Mouse (Mus musculus): ENCODE measurements around the gene Fam186b.
A peak's percentile ranks its signal among the peaks of the same experiment; 100 is the strongest.
"Not testable (repeated sequence)": the region's sequence is repeated elsewhere in the genome, so short reads cannot be mapped to it uniquely, and the experiment has no call there.

The Fam186b gene

GRCm38 (mm10) chr15:99259730-99260252 lies 35.9 kb downstream of the Fam186b start:
- DNase-seq (ENCODE audit: low read depth, low spot score), result peak; percentile 76

- DNase-seq (ENCODE audit: low read depth, low spot score), result no peak
Measured at GRCm38 (mm10) chr15:99259167-99259729, 36.4 kb downstream of the Fam186b start.

DNA sequence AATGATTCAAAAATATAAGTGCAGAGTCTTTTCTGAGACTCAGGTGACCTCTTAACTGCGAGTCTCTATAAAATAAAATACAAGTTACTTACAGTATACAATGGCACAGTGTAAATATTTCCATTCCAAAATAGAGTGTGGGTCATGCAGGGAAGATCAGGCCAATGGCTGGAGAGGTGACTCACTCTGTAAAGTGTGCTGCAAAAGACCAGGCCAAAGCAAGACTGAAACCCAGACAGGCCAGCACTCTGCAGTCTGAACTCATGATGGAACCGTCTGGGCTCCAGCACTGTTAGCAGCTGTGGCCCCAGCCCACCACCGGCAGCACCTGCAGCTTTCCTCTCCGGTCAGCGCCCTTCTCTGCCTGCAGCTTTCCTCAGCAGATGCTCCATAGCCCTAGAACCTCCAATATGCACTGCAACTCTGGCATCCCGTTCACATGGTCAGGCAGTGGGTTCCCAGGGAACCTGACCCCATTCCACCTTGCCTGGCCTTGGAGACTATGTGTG lies 40.4 kb downstream of the Fam186b start:
- no peak for DNase-seq (ENCODE audit: low read depth, low spot score)

- no peak for DNase-seq (ENCODE audit: low read depth, low spot score)
Measured at GRCm38 (mm10) chr15:99254477-99255005, 41.1 kb downstream of the Fam186b start.

DNA sequence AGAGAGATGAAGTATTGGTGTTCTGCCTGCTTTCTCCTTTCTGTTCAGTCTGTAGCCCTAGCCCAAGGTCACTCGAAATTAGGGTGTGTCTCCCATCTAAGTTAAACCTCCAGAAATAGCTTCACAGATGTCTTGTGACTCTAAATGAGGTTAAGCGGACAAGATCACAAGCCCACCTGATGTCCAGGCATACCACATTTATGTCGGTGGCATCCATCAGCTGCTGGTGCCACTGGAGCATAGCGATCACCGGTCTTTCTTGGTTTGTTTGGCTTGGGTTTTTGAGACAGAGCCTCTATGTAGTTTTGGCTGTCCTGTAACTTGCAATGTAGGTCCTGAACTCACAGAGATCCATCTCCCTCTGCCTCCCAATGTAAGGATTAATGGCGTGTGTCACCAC lies 41.9 kb downstream of the Fam186b start:
- no peak for DNase-seq (ENCODE audit: low read depth, low spot score)

DNA sequence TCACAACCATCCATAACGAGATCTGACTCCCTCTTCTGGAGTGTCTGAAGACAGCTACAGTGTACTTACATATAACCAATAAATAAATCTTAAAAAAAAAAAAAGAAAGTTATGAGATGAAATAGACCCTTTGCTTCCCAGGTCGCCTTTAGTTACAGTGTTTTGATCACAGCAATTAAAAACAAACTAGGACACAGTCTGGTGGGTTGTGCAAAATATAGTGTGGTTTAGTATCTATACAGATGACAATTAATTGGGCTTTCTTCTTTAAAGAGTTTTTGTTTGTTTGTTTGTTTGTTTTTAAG lies 42.6 kb downstream of the Fam186b start:
- DNase-seq (ENCODE audit: low read depth, low spot score), result not testable (repeated sequence)

DNA sequence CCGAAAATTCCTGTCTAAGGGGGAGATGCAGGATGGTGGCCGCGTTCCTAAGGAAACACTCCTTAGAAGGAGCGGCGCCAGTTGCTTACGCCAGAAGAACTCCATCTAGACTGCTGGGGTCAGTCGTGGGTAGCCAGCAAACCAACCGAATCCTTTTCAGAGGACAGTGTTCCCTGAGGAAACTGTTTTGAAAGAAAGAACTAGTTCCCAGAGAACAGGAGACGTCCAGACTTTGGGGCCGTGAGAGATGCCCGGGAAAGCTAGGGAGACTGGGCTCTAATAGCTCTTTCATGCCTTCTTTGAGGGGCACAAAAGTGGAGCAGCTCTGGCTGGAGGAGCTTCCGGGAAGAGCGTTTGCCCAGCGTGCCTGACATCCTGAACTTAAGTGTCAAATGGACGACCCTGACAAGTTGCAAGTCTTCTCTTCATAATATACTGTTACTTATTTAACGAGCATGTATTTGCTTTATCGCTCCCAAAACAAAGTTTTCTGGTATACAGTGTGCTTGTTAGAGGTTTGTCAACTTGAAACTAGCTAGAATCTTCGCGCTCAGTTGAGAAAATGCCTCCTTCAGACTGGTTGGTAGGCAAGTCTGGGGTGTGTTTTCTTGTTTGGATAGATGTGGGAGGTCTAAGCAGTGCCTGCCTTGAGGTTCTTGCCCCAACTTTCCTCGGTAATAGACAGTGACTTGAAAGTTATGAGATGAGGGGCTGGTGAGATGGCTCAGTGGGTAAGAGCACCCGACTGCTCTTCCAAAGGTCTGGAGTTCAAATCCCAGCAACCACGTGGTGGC lies 43.1 kb downstream of the Fam186b start:
- no peak for DNase-seq (ENCODE audit: low read depth, low spot score)

DNA sequence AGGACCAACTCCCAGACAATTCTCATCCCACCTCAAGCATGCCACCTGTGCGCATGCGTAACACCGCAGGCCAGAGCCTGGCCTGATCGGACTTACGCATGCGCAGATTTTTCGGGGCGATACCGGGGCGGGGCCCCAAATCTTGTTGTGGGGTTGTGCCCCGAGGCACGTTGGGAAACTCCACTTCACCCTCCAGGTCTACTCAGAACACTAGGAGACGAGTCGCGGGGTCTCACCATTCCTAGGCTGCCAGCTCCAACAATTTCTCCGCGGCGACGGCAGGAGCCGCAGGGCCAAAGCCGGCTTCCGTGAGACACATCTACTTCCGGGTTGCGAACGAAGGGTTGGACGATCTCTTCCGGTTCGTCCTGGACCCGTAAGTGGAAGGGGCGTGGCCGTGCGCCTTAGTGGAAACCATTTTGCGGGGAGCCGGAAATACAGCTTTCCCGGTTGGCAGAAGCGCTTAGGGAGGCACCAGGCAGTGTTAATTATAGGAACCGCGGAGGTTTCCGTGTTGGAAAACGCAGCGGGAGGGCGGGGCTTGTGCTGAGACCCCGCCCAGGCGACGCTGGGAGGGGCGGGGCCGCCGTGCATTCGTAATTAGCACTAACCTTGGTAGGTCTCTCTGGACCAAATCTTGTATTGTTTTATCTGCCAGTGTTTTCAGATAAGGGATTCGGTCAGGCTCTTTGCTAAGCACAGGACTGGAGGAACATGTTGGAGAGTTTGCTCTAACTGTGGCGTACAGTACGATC lies 43.9 kb downstream of the Fam186b start, which contains the start of gene Mcrs1:
Gene Mcrs1, minus strand, starts transcription at position 336 of the 755 bp plus-strand sequence.
- DNase-seq (ENCODE audit: low read depth, low spot score), result peak; percentile 99

GRCm38 (mm10) chr15:99251111-99251510 lies 44.6 kb downstream of the Fam186b start:
- DNase-seq (ENCODE audit: low read depth, low spot score), result not testable (repeated sequence)

DNA sequence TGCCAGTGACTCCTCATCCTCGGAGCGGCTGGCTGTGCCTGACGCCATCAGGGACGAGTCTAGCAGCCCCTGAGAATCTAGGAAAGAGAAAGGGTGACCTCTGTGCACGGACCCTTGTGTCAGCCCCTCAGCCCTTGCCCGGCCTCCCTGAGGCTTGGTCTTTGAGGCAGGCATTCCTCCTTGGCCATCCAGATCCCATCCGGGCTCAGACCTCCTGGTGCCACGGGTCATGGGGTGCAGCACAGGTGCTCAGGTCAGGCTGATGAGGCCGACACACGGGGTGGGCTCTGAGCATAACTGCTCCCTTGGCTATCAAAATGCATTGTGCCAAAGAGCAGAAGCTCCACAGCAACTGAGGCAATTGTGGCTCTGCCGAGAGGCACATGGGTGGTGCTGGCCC lies 45.8 kb downstream of the Fam186b start:
- no peak for DNase-seq (ENCODE audit: low read depth, low spot score)

- peak; percentile 90 for DNase-seq (ENCODE audit: low read depth, low spot score)
Measured at GRCm38 (mm10) chr15:99248972-99249371, 46.7 kb downstream of the Fam186b start.

- DNase-seq (ENCODE audit: low read depth, low spot score), result not testable (repeated sequence)
Measured at GRCm38 (mm10) chr15:99246736-99247135, 49.0 kb downstream of the Fam186b start.

GRCm38 (mm10) chr15:99242045-99242444 lies 53.6 kb downstream of the Fam186b start:
- no peak for DNase-seq (ENCODE audit: low read depth, low spot score)

GRCm38 (mm10) chr15:99241249-99241648 lies 54.4 kb downstream of the Fam186b start:
- no peak for DNase-seq (ENCODE audit: low read depth, low spot score)

- DNase-seq (ENCODE audit: low read depth, low spot score), result no peak
Measured at GRCm38 (mm10) chr15:99240129-99240528, 55.6 kb downstream of the Fam186b start.

- no peak for DNase-seq (ENCODE audit: low read depth, low spot score)
Measured at GRCm38 (mm10) chr15:99238006-99238405, 57.7 kb downstream of the Fam186b start.

- DNase-seq (ENCODE audit: low read depth, low spot score), result no peak
Measured at GRCm38 (mm10) chr15:99234326-99235010, 61.2 kb downstream of the Fam186b start.

- no peak for DNase-seq (ENCODE audit: low read depth, low spot score)
Measured at GRCm38 (mm10) chr15:99233719-99234118, 62.0 kb downstream of the Fam186b start.

DNA sequence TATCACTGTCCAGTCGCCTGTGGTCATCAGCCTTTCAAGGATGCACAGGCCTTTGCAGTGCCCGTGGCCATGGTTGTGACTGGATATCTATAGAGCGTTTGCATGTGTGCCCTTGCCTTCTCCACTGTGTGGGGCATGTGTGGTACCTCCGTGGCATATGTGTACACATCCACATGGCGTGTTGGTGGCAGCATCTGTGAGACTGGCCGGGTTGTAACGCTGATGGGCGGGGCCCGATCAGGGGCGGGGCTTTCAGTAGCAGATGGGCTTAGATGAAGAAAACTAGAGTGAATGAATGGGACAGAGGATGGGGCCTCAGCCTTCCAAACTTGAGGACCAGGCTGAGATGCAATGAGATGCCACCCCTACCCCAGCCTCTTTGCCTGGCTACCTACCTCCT lies 63.7 kb downstream of the Fam186b start:
- no peak for DNase-seq (ENCODE audit: low read depth, low spot score)

DNA sequence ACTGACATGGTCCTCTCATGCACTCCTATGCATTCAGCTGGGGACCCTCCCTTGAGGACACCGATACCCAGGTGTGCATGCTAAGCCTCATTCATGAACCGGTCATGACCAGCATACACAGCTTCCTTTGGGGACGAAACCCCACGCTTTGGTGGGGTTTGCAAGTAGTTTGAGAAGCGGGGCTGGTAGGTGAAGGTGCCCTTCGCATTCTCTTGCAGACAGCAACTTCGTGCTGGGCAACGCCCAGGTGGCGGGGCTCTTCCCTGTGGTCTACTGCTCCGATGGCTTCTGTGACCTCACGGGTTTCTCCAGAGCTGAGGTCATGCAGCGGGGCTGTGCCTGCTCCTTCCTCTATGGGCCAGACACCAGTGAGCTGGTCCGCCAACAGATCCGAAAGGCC lies 69.6 kb downstream of the Fam186b start:
- no peak for DNase-seq (ENCODE audit: low read depth, low spot score)

- peak; percentile 58 for DNase-seq (ENCODE audit: low read depth, low spot score)
Measured at GRCm38 (mm10) chr15:99225081-99225810, 70.4 kb downstream of the Fam186b start.

Measured in telencephalon, adult 2 months (tissue).